Mouse (Mus musculus) bone marrow macrophage, adult 2 months (primary cell): ENCODE data around the gene Zfp46.

Experiments
- CTCF ChIP-seq: IDR thresholded peaks from 2 replicates; pipeline ENCODE4 v1.5.1; 2012; ENCODE audit warnings: low read depth, mild to moderate bottlenecking, low read length, moderate library complexity
- POLR2A ChIP-seq: IDR thresholded peaks from 2 replicates; pipeline ENCODE4 v1.6.1; 2012; ENCODE audit warnings: mild to moderate bottlenecking, low read depth, low read length, borderline replicate concordance

DNA sequence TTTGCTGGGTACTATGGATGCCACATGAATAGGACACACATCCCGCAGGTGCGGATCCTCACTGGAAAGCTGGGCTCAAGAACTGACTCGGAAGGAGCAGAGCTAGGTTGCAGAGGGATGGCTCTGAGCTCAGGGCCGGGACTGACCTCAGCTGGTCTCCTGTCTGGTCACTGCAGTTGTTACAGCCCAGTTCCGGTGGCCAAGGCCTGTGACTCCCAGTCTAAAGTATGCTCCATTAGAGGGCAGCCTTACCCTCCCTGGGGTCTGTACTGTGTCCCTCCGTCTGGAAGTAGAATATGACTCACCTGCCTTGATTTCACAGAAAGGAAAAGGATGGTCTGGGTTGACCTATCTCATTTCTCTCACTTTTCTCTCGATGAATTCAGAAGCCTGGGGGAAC, 40.3 kb upstream of the Zfp46 start:
- TF ChIP-seq POLR2A (no peak), CTCF (no peak)
